Mouse (Mus musculus): ENCODE results near the gene Syt17.
"Not testable (repeated sequence)": the region's sequence is repeated elsewhere in the genome, so short reads cannot be mapped to it uniquely, and the experiment has no call there.

Gene Syt17

GRCm38 (mm10) chr7:118375341-118375740 is 72.7 kb downstream of the Syt17 start:
- no peak for DNase-seq

- DNase-seq: no peak
Observed at GRCm38 (mm10) chr7:118371361-118371760, 76.7 kb downstream of the Syt17 start.

DNA sequence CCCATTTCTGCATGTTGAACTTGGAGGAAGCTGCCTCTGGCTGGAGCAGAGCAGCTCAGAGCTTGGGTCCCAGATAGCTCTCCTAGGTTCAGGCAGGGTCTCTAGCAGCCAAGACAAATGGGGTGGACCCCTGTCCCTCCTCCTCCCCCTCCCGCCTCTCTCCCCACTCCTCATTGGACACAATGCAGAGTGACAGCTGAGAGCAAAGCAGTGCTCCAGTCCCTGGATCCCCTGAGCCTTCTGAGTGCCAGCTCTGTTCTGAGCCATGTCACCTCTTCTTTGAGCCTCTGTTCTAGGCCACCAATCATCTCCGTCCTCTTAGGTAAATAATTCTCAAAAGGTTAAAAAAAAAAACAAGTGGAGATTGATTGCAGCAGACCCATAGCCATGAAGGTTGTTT is 78.3 kb downstream of the Syt17 start:
- peak in 1 of 2 experiments; percentile 24 for DNase-seq

DNA sequence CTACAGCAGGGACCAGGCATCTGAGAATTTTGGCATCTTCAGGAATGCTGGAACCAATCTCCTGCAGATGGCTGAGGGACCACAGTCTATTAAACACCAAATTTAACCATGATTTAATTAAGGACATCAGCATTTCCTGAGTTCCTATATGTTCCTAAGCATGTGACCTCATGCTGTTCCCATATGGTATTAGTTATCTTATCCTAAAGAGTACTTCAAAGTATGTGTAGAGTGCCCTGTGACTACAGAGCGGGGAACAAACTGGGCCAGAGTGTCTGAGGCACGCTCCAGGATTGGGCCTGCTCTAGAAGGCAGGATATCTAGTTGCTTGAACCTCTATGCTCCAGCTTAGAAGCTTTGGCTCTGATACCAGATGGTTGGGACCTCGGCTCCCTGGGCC is 82.1 kb downstream of the Syt17 start:
- no peak for DNase-seq

- peak in 1 of 2 experiments; percentile 9 for DNase-seq
Observed at GRCm38 (mm10) chr7:118365251-118365650, 82.8 kb downstream of the Syt17 start.

DNA sequence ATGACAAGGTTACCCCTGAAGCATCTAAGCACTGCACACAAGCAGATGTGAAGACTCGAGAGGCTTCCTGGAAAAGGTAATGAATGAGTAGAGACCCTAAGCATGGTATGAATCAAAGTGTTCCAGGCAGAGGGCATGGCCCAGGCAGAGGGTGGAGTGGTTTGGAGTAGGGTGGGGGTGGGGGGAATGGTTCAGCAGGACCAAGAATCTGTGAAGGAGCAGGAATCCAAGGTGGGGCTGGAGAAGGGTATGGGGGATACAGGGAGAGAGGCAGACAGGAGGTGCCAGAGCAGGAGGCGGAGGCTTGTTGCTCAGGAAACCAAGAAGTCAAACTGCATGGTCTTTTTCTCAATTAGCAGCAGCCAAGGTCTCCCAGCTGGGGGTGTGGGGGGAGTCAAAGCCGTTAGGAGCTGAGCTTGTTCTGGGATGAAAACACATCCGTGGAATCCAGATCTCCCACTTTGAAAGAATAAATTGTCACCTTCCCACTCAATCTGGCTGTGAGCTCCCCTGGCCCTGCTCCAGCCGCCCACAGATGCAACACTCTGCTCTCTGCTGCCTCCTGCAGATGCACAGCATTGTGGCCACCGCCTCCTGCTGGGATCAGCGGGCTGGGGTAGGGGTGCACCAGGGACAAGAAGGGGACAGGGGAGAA is 83.5 kb downstream of the Syt17 start:
- DNase-seq: peak; percentile 62 to 72

DNA sequence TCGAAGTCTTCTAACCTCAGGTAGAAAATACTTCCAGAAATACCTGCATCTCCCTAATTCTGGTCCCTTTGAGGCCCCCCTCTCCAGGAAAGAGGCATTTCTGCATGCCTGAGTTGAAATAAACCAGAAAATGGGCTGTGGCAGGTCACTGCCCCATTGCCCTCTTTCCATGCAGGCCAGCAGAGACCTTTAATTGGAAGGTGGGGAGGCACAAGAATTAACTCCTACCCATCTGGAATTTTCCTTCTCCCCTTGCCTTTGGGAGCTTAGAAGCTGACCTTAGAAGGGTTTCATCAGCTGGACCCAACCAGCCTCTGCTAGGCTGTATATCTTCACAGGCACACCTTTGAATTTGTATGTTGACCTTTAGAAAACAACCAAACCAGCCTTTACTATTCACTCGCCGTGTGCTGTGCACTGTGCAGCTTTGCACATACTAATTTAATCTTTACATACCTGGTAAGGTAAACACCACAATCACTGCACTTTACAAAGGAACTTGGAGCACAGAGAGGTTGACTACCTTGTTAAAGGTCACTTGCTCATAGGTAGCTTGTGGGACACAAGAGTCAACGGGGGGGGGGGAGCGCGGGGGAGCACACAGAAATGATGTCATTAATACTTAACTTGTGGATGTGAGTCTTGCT is 84.3 kb downstream of the Syt17 start:
- DNase-seq: peak; percentile 19 to 37

DNA sequence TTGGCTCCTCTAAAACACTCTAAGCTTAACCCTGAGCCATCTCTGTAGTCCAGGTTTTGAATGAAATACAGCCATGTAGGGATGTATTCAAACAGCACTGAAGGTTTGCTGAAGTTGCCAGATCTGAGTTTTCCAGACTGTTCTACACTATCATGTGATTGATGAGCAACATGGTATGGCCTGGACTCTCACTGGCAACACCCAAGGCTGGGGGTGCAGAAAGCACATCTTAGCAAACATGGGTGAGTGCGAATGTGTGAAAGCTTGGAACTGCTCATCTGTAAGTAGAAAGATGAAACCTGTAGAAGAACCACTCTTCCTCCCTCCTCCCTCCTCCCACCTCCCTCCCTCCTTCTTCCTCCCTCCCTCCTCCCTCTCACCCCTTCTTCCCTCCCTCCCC is 85.1 kb downstream of the Syt17 start:
- no peak for DNase-seq

DNA sequence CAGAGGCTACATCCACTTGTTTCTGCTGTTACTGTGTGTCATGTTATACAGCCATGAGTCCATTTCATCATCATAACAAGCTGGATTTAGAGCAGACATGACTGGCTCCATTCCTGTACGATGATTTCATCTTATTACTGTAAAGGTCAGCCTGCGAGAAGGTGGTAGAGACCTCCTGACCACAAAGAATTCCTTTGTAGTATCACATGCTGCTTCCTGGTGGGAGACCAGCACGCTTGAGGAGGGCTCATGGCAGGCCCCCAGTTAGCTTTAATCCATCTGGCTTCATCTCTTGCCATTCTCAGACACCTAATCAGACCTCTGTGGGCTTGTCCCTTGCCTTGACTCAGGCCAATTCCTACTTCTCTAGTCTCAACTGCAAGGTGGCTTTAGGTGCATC is 85.8 kb downstream of the Syt17 start:
- no peak for DNase-seq

DNA sequence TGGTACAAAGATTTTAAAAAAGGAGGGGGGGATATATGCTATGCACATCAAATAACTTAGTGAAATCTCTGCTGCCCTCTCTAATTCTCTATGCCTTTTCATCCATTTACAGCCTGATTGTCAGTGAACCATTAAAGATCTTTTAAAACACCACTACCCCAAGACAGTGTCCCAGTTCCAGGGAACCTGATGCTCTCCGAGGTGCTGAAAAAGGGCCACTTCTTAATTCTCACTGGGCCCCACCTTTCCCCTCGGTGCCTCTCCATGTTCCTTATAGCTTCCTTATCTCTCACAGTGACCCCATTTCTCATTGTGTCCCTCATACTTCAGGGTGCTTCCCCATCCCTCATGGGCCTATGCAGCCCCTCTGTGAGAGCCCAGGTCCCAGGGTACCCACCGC is 89.0 kb downstream of the Syt17 start:
- peak; percentile 56 to 64 for DNase-seq

- not testable (repeated sequence) for DNase-seq
Observed at GRCm38 (mm10) chr7:118356410-118357005, 91.5 kb downstream of the Syt17 start.

DNA sequence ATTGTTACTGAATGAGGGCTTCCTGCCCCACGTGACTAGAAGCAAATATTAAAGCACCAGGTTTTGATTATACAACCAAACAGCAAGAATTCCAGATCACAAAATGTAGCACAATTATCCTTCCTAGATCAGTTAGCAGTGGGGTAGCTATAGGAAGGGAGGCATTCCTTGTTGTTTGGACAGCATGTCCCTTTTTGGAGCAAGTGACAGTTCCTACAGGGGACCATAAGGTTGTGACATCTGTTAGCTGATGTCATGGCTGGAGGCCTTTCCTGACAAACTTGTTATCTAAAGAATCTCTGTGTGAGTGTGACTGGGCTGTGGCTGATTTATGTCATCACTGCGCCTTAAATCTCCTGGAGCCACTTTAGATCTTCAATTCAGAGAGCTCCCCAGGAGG is 97.2 kb downstream of the Syt17 start:
- DNase-seq: no peak

GRCm38 (mm10) chr7:118346943-118347342 is 101.1 kb downstream of the Syt17 start:
- DNase-seq: no peak

GRCm38 (mm10) chr7:118346432-118346831 is 101.6 kb downstream of the Syt17 start:
- DNase-seq: no peak

DNA sequence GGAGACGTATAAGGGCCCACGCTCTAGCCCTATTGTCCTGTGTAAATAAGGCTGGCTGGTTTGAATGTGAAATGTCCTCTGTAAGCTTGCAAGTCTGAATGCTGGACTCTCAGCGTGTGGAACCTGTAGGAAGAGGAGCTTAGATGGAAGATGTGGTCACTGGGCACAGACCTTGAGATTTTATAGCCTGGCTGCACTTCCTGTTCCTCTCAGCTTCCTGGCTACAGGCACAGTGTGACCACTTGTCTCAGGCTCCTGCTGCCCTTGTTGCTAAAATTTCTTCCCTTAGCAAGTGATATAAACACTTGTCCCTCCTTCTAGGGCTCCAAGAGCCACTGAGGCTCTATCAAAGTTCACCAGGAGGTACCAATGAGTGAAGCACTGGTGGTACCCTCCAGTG is 102.6 kb downstream of the Syt17 start:
- no peak for DNase-seq

DNA sequence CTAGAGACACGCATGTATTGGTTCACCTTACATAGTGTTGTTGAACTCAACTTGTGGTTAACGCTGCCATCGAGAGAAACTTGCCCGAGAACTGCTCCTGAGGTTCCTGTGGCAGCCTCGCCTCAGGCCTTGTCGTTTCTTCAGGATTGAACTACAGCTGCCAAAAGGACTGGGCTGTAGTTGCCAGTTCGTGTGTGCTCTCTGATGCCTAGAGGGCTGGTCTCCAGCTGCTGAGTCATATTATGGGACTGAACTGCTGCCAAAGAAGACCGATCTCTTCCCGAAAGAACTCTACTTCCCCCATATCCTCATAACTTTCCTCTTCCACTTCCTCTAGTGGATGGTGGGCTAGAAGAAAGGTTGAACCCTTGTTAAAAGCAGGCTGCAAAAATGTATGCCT is 103.3 kb downstream of the Syt17 start:
- DNase-seq: no peak
